Mouse (Mus musculus) intestine, postnatal 0 days (tissue): ENCODE data around the gene Afm. TPM values are rescaled to one million over a fixed set of nuclear protein-coding genes. Genes with fewer than 3 reads are reported as not detected.

ENCODE experiments used
- ATAC-seq: fragments of 200-750 bp; cut with Nextera tagmentation; 2 replicates; pipeline ENCODE4 v1.8.0; 2017; ENCODE audit warnings: mild to moderate bottlenecking, moderate TSS enrichment, moderate library complexity
- H3K27ac ChIP-seq: fragments of 300-500 bp; sonication (generic); 2 replicates; pipeline ENCODE4 v1.5.1; 2014; ENCODE audit warnings: mild to moderate bottlenecking, low read depth, low read length, moderate library complexity
- H3K27me3 ChIP-seq: fragments of 300-500 bp; sonication (generic); replicated peaks from 2 replicates; pipeline ENCODE4 v1.6.1; 2014; ENCODE audit warnings: low read length, mixed read lengths; ENCODE audit not compliant: control insufficient read depth, insufficient read depth
- H3K36me3 ChIP-seq: fragments of 300-500 bp; sonication (generic); 2 replicates; pipeline ENCODE4 v1.6.1; 2014; ENCODE audit warnings: mild to moderate bottlenecking, moderate library complexity; ENCODE audit not compliant: control insufficient read depth, insufficient read depth
- H3K4me1 ChIP-seq: fragments of 300-500 bp; sonication (generic); replicated peaks from 2 replicates; pipeline ENCODE4 v1.6.1; 2014; ENCODE audit warnings: antibody characterized with exemption, low read length, mixed read lengths; ENCODE audit not compliant: control insufficient read depth, insufficient read depth
- H3K4me2 ChIP-seq: fragments of 300-500 bp; sonication (generic); replicated peaks from 2 replicates; pipeline ENCODE4 v1.6.1; 2014; ENCODE audit warnings: low read depth, mild to moderate bottlenecking, moderate library complexity
- H3K4me3 ChIP-seq: fragments of 300-500 bp; sonication (generic); 2 replicates; pipeline ENCODE4 v1.5.1; 2014; ENCODE audit warnings: low read depth, low read length
- H3K9ac ChIP-seq: fragments of 300-500 bp; sonication (generic); 2 replicates; pipeline ENCODE4 v1.6.1; 2014; ENCODE audit warnings: mild to moderate bottlenecking, low read depth, low read length
- H3K9me3 ChIP-seq: fragments of 300-500 bp; sonication (generic); 2 replicates; pipeline ENCODE4 v1.6.1; 2016; ENCODE audit warnings: mixed run types; ENCODE audit not compliant: control insufficient read depth
- CTCF ChIP-seq: sonication (generic); IDR thresholded peaks from 2 replicates; pipeline ENCODE4 v1.5.1; 2016; ENCODE audit warnings: low read depth, mild to moderate bottlenecking, control low read depth, antibody characterized with exemption, moderate library complexity
- WGBS: fragments of 180-500 bp; shearing (Covaris S2); extraction: QIAGEN DNeasy Blood & Tissue Kit; methylation state at CpG from one replicate; pipeline ENCODE4 v1.1.7; 2014; 5-methylcytosine and 5-hydroxymethylcytosine counted together
- polyA plus RNA-seq: library from polyadenylated mRNA; unstranded; fragments of >200 nt; fragmentation: Nextera tagmentation; extraction: Ambion mirVana; gene quantifications from 2 replicates; pipeline ENCODE4 v1.2.1, GENCODE M21; 2015

The Afm gene
- polyA plus RNA-seq, 1 experiment from 2014 or later: 8.2 TPM

DNA sequence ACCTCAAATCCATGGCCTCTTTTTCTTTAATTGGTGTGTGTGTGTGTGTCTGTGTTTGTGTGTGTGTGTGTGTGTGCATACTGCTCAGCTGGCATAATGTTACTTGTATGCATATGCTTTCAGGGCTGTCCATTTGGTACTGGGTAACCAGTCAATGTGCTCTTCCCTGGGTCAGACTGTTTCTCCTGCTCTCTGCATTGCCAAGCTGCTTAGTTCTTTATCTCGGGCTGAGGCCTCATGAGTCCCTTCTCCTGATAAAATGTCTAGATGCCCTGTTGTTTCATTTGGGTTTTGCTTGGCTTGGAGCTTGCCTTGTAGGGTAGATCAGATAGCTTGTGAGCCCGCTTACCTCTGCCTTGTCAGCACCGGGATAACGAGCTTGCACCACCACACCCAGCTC lies 44.1 kb downstream of the Afm start:
- Histone ChIP-seq H3K4me3 (no peak overlapping the region), H3K9me3 (no peaks in the 10 kb centered on the region), H3K9ac (no peak overlapping the region), H3K4me2 (no peak overlapping the region), H3K36me3 (no peaks in the 10 kb centered on the region), H3K27me3 (no peaks in the 10 kb centered on the region), H3K4me1 (peaks cover 6% of the 10 kb centered on the region; the same call in 1 of the 2 replicates), H3K27ac (peak overlapping the region; percentile 4; the same call in 1 of the 2 replicates)
- WGBS: 44% methylated on average over 4 of the region's 4 CpGs
- no peak for TF ChIP-seq CTCF
- ATAC-seq: no peak

GRCm38 (mm10) chr5:90564161-90564560 lies 45.4 kb downstream of the Afm start:
- ATAC-seq: no peak
- H3K36me3 ChIP-seq: no peaks in the 10 kb centered on the region
- H3K9me3 ChIP-seq: no peaks in the 10 kb centered on the region
- H3K4me3 ChIP-seq: no peak overlapping the region
- no peak overlapping the region for H3K9ac ChIP-seq
- no peak overlapping the region for H3K4me2 ChIP-seq
- 88% methylated on average over 4 of the region's 4 CpGs for WGBS
- no peak for TF ChIP-seq CTCF
- H3K27ac ChIP-seq: no peak overlapping the region
- peaks cover 7% of the 10 kb centered on the region; the same call in 1 of the 2 replicates for H3K4me1 ChIP-seq
- H3K27me3 ChIP-seq: no peaks in the 10 kb centered on the region

GRCm38 (mm10) chr5:90565205-90565604 lies 46.5 kb downstream of the Afm start:
- Histone ChIP-seq H3K27me3 (no peaks in the 10 kb centered on the region), H3K4me2 (no peak overlapping the region), H3K36me3 (no peaks in the 10 kb centered on the region), H3K4me3 (no peak overlapping the region), H3K4me1 (peaks cover 7% of the 10 kb centered on the region; the same call in 1 of the 2 replicates), H3K9me3 (no peaks in the 10 kb centered on the region), H3K27ac (no peak overlapping the region), H3K9ac (no peak overlapping the region)
- 78% methylated on average over 6 of the region's 6 CpGs for WGBS
- TF ChIP-seq CTCF: no peak
- ATAC-seq: no peak

GRCm38 (mm10) chr5:90567788-90568187 lies 49.1 kb downstream of the Afm start:
- no peak overlapping the region for H3K4me2 ChIP-seq
- no peaks in the 10 kb centered on the region for H3K9me3 ChIP-seq
- peak; percentile 41; the same call in 1 of the 2 replicates for ATAC-seq
- TF ChIP-seq CTCF: no peak
- no peak overlapping the region; the same call in 1 of the 2 replicates for H3K27ac ChIP-seq
- no peaks in the 10 kb centered on the region for H3K27me3 ChIP-seq
- no peak overlapping the region for H3K9ac ChIP-seq
- H3K4me3 ChIP-seq: no peak overlapping the region
- no peaks in the 10 kb centered on the region for H3K36me3 ChIP-seq
- 38% methylated on average over 5 of the region's 5 CpGs for WGBS
- peaks cover 7% of the 10 kb centered on the region; the same call in 1 of the 2 replicates for H3K4me1 ChIP-seq

- Histone ChIP-seq H3K27ac (no peak overlapping the region; the same call in 1 of the 2 replicates), H3K9ac (no peak overlapping the region), H3K36me3 (no peaks in the 10 kb centered on the region), H3K4me2 (no peak overlapping the region), H3K4me1 (peaks cover 5% of the 10 kb centered on the region; the same call in 1 of the 2 replicates), H3K27me3 (no peaks in the 10 kb centered on the region), H3K9me3 (no peaks in the 10 kb centered on the region), H3K4me3 (no peak overlapping the region)
- no peak for TF ChIP-seq CTCF
- peak; percentile 73 for ATAC-seq
These were observed 49.6 kb downstream of the Afm start for GRCm38 (mm10) chr5:90568338-90568737.

GRCm38 (mm10) chr5:90571216-90571615 lies 52.5 kb downstream of the Afm start:
- TF ChIP-seq CTCF: no peak
- H3K4me3 ChIP-seq: no peak overlapping the region
- H3K36me3 ChIP-seq: no peaks in the 10 kb centered on the region
- no peaks in the 10 kb centered on the region for H3K9me3 ChIP-seq
- no peak overlapping the region for H3K27ac ChIP-seq
- no peak overlapping the region for H3K9ac ChIP-seq
- no peak for ATAC-seq
- H3K27me3 ChIP-seq: no peaks in the 10 kb centered on the region
- no peak overlapping the region for H3K4me2 ChIP-seq
- peaks cover 5% of the 10 kb centered on the region; the same call in 1 of the 2 replicates for H3K4me1 ChIP-seq
- WGBS: 32% methylated on average over 3 of the region's 3 CpGs

DNA sequence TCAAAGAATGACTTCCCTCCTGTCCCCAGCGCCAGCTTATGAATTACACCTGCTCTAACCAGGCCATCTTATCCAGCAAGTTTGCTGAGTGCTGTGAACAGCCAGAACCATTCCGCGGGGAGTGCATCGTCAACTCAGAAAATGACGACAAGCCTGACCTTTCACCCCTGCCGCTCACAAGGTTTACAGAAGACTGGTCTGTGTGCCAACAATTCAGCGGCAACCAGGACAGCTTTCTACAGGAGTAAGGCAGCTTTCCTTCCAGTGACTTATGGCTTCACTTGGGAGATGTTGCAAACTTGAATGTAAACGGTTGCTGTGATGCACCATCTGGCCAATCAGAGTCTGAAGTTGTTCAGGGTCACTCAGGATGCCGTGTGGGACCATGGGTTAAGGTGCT lies 59.0 kb downstream of the Afm start:
- Histone ChIP-seq H3K4me1 (no peaks in the 10 kb centered on the region), H3K36me3 (no peaks in the 10 kb centered on the region), H3K9ac (no peak overlapping the region), H3K4me2 (no peak overlapping the region), H3K9me3 (no peaks in the 10 kb centered on the region), H3K27ac (no peak overlapping the region), H3K27me3 (no peaks in the 10 kb centered on the region), H3K4me3 (no peak overlapping the region)
- no peak for TF ChIP-seq CTCF
- 40% methylated on average over 9 of the region's 9 CpGs for WGBS
- ATAC-seq: no peak
